Mouse (Mus musculus): ENCODE measurements around the gene Lcn12. TPM values are rescaled to one million over a fixed set of nuclear protein-coding genes. Genes with fewer than 3 reads are reported as not detected.

Gene Lcn12
- not detected in 2 replicates for polyA plus RNA-seq (2014; fragmentation: Nextera tagmentation; extraction: Ambion mirVana)

DNA sequence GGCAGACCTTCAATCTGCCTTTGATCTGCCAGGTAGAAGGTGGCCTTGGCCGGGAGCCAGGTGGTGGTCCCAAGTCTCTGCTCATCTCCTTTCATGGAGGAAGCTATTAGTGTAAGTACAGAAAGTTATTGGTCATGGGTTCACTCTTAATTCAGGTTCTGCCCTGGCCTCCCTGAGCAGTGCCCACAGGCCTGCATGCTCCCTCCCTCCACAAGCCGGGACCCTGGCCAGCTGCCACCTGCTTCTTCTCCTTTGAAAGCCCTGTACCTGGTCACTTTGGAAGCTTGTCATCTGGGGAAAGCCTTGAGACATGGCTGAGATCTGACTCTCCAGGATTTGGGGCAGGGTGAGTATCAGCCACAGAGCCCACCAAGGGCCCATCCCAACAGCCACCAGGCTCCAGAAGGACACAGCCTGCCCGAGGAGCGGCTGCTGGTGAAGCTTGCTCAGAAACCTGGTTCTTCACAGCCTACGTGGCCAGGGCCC lies at the start of gene Lcn12:
TSS of gene Lcn12 (minus strand) at position 436 of the 486 bp plus-strand sequence.
- H3K9ac ChIP-seq (ENCODE audit: low read depth, low read length) = no peak within 1 kb of the TSS
- H3K4me2 ChIP-seq (ENCODE audit: low read depth, low read length) = no peak within 1 kb of the TSS
- no peaks in the 10 kb centered on the region for H3K9me3 ChIP-seq (ENCODE audit: control insufficient read depth, low read length)
- H3K4me1 ChIP-seq (ENCODE audit: control insufficient read depth, insufficient read depth, low read length) = no peaks in the 10 kb centered on the region
- ATAC-seq (ENCODE audit: low read depth) = no peak
- WGBS = 91% methylated on average over 5 of the region's 5 CpGs
- no peaks in the 10 kb centered on the region for H3K36me3 ChIP-seq (ENCODE audit: control insufficient read depth, insufficient read depth, low read length)
- DNase-seq (ENCODE audit: low spot score) = no peak
- no peak within 1 kb of the TSS for H3K4me3 ChIP-seq (ENCODE audit: low read depth, low read length)
- no peaks in the 10 kb centered on the region for H3K27me3 ChIP-seq (replicated peaks; ENCODE audit: control insufficient read depth, insufficient read depth, low read length)
- no peak within 1 kb of the TSS for H3K27ac ChIP-seq (replicated peaks; ENCODE audit: low read depth, low read length)

DNA sequence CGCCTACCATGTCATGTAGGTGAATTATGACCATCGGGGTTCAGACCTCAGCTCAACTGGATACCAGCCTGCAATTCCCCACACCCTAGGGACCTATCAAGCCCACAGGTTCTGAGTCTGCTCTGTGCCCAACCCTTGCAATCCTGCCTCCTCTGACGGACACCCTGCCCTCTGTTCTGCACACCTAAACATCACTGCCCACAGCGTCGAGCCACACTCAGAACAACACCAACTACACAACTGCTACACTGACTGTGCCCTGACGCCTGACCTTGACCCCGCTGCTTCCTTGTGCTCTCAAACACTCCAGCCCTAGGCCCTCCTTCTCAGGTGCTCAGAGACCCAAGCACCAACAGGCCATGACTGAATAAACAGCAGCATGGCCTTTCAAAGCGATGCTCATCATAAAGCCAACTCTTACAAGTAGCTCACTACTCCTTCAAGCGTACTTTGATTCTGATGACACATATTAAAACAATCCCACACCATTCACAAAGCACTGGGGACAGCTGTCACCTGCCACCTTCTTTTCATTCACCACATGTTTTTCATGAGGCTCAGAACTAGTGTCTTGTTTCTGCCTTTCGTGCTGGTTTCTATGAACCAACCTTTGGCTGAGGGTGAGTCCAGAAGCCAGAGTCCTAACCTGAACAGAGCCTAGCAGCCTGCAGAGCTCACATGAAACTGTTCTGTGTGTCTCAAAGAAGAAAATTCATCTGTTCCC lies 48.1 kb upstream of the Lcn12 start:
- 82% methylated on average over 9 of the region's 10 CpGs for WGBS
- H3K4me1 ChIP-seq (ENCODE audit: control insufficient read depth, insufficient read depth, low read length) = peaks cover 4% of the 10 kb centered on the region; the same call in 1 of the 2 replicates
- no peak overlapping the region for H3K9ac ChIP-seq (ENCODE audit: low read depth, low read length)
- no peak overlapping the region for H3K4me3 ChIP-seq (ENCODE audit: low read depth, low read length)
- DNase-seq (ENCODE audit: low spot score) (no peak), ATAC-seq (ENCODE audit: low read depth) (no peak)
- H3K27ac ChIP-seq (replicated peaks; ENCODE audit: low read depth, low read length) = no peak overlapping the region
- H3K9me3 ChIP-seq (ENCODE audit: control insufficient read depth, low read length) = no peaks in the 10 kb centered on the region
- H3K4me2 ChIP-seq (ENCODE audit: low read depth, low read length) = no peak overlapping the region
- peaks cover 25% of the 10 kb centered on the region for H3K36me3 ChIP-seq (ENCODE audit: control insufficient read depth, insufficient read depth, low read length)
- H3K27me3 ChIP-seq (replicated peaks; ENCODE audit: control insufficient read depth, insufficient read depth, low read length) = no peaks in the 10 kb centered on the region

DNA sequence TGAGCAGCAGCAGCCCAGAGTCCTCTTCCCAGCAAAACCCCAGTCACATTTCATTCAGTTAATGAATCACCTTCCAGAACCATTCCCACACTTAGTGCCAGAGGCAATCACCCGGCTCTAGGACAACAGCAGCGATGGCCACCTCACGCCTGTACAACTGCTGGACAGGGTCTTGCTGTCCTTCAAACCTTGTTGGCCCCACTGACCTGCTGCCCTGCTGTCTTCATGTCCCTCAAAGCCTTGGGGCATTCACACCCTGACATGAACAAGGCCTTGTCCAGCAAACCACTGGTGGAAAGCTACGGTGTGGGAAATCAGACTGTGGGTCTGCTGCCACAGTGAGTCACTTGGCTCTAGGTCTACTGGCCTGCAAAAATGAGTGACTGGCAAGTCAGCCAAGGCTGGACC lies 46.8 kb upstream of the Lcn12 start:
- DNase-seq (ENCODE audit: low spot score) (no peak), ATAC-seq (ENCODE audit: low read depth) (no peak)
- H3K9me3 ChIP-seq (ENCODE audit: control insufficient read depth, low read length) = no peaks in the 10 kb centered on the region
- no peaks in the 10 kb centered on the region for H3K27me3 ChIP-seq (replicated peaks; ENCODE audit: control insufficient read depth, insufficient read depth, low read length)
- H3K4me2 ChIP-seq (ENCODE audit: low read depth, low read length) = no peak overlapping the region
- H3K4me3 ChIP-seq (ENCODE audit: low read depth, low read length) = no peak overlapping the region
- peaks cover 38% of the 10 kb centered on the region for H3K36me3 ChIP-seq (ENCODE audit: control insufficient read depth, insufficient read depth, low read length)
- no peak overlapping the region for H3K9ac ChIP-seq (ENCODE audit: low read depth, low read length)
- 94% methylated on average over 4 of the region's 4 CpGs for WGBS
- H3K4me1 ChIP-seq (ENCODE audit: control insufficient read depth, insufficient read depth, low read length) = no peaks in the 10 kb centered on the region
- no peak overlapping the region for H3K27ac ChIP-seq (replicated peaks; ENCODE audit: low read depth, low read length)

DNA sequence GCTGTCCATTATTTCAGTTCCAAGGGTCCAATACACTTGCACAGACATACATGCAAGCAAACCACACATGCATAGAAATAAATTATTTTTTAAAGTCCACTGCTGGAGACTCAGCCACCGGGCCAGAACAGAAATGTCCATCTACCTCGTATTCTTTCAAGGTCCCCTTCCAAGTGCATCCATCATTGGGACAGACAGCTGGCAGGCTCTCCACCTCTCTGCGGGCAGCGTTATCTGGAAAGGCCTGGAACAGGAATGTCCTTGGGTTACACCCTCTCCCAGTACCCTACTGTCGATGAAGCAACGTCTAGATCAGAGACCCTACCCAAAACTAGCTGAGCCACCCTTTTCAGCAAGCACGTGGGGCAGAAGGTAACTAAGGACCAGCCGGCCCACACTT lies 42.8 kb upstream of the Lcn12 start:
- Histone ChIP-seq H3K27me3 (replicated peaks; ENCODE audit: control insufficient read depth, insufficient read depth, low read length) (no peaks in the 10 kb centered on the region), H3K4me1 (ENCODE audit: control insufficient read depth, insufficient read depth, low read length) (no peaks in the 10 kb centered on the region), H3K36me3 (ENCODE audit: control insufficient read depth, insufficient read depth, low read length) (peaks cover 71% of the 10 kb centered on the region), H3K4me3 (ENCODE audit: low read depth, low read length) (no peak overlapping the region), H3K27ac (replicated peaks; ENCODE audit: low read depth, low read length) (no peak overlapping the region), H3K9ac (ENCODE audit: low read depth, low read length) (no peak overlapping the region), H3K9me3 (ENCODE audit: control insufficient read depth, low read length) (no peaks in the 10 kb centered on the region), H3K4me2 (ENCODE audit: low read depth, low read length) (no peak overlapping the region)
- DNase-seq (ENCODE audit: low spot score) (no peak), ATAC-seq (ENCODE audit: low read depth) (no peak)
- WGBS = 93% methylated on average over 8 of the region's 8 CpGs

DNA sequence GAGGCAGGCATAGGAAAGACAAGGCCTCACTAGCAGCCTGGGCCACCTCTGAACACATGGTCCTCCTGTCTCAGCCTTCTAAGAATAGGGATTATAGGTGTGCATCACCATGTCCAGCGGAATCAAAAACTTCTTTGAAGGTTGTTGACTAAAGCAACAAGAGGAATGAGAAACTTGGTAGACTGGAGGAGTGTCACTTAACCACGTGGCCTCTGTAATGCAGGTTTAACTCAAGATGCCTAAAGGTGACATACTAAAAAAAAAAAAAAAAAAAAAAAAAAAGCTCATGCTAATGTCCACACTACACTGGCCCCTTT lies 41.1 kb upstream of the Lcn12 start:
- H3K36me3 ChIP-seq (ENCODE audit: control insufficient read depth, insufficient read depth, low read length) = peaks cover 84% of the 10 kb centered on the region
- no peak for ATAC-seq (ENCODE audit: low read depth)
- 93% methylated on average over 2 of the region's 2 CpGs for WGBS

DNA sequence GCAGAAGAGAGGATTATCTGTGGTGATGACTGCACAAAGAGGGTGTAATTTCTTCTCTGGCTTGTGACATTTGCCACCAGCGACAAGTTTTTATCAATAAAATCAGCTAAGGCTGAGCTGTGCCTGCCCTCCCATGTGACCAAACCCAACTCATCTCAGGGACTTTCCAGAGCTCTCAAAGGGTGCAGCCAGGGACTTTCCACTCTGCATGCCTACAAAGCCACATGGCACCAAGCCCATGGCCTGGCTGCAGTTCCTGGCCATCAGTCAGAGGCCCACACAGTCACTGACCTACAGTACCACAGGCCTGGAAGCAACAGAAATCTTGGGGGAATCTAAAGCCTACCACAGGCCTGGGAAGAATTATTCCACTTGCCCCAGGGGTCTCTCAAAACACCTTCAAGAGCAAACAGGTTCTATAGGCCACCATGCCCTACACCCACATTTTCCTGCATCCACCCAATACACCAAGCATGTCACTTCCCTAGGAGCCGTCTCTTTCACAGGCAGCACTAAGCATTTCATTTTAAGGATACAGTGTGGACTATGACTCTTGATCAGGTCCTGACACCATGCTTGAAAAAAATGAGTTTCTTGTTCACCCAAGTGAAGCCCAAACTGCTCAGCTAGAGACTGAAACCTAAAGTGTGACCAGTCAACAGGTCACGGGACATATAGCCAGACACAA lies 40.6 kb upstream of the Lcn12 start:
- Histone ChIP-seq H3K4me2 (ENCODE audit: low read depth, low read length) (no peak overlapping the region), H3K9me3 (ENCODE audit: control insufficient read depth, low read length) (no peaks in the 10 kb centered on the region)
- WGBS = 85% methylated on average over 3 of the region's 3 CpGs

More for the DNA sequence above, 41.1 kb upstream of the Lcn12 start:
- no peaks in the 10 kb centered on the region for H3K9me3 ChIP-seq (ENCODE audit: control insufficient read depth, low read length)
- H3K4me1 ChIP-seq (ENCODE audit: control insufficient read depth, insufficient read depth, low read length) = no peaks in the 10 kb centered on the region
- H3K9ac ChIP-seq (ENCODE audit: low read depth, low read length) = no peak overlapping the region
- no peak for DNase-seq (ENCODE audit: low spot score)
- no peak overlapping the region for H3K4me3 ChIP-seq (ENCODE audit: low read depth, low read length)
- no peaks in the 10 kb centered on the region for H3K27me3 ChIP-seq (replicated peaks; ENCODE audit: control insufficient read depth, insufficient read depth, low read length)
- no peak overlapping the region for H3K27ac ChIP-seq (replicated peaks; ENCODE audit: low read depth, low read length)
- H3K4me2 ChIP-seq (ENCODE audit: low read depth, low read length) = no peak overlapping the region

DNA sequence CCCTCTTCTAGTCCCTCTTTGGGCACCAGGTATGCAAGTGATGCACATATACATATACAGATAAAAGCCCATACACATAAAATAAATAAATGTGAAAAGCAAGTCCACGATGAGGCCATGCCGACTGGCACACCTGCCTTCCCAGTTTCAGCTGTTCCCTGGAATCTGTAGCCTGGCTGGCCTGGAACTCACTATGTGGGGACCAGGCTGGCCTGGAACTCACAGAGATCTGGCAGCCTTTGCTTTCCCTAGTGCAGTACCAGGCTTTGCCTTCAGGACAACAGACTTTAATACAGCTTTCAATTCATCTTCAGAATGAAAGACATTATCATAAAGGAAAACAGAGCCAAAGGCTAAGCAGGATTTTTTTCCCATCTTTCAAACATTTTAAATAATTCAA lies 40.0 kb upstream of the Lcn12 start:
- no peaks in the 10 kb centered on the region for H3K4me1 ChIP-seq (ENCODE audit: control insufficient read depth, insufficient read depth, low read length)
- peaks cover 92% of the 10 kb centered on the region for H3K36me3 ChIP-seq (ENCODE audit: control insufficient read depth, insufficient read depth, low read length)
- no peaks in the 10 kb centered on the region for H3K27me3 ChIP-seq (replicated peaks; ENCODE audit: control insufficient read depth, insufficient read depth, low read length)
- no peak overlapping the region for H3K27ac ChIP-seq (replicated peaks; ENCODE audit: low read depth, low read length)
- WGBS = 94% methylated on average over 2 of the region's 2 CpGs
- no peak for DNase-seq (ENCODE audit: low spot score)
- no peak overlapping the region for H3K9ac ChIP-seq (ENCODE audit: low read depth, low read length)
- no peak overlapping the region for H3K4me3 ChIP-seq (ENCODE audit: low read depth, low read length)
- no peak for ATAC-seq (ENCODE audit: low read depth)
- H3K9me3 ChIP-seq (ENCODE audit: control insufficient read depth, low read length) = no peaks in the 10 kb centered on the region
- H3K4me2 ChIP-seq (ENCODE audit: low read depth, low read length) = no peak overlapping the region

More for the DNA sequence above, 40.6 kb upstream of the Lcn12 start:
- ATAC-seq (ENCODE audit: low read depth) (no peak), DNase-seq (ENCODE audit: low spot score) (no peak)
- Histone ChIP-seq H3K4me1 (ENCODE audit: control insufficient read depth, insufficient read depth, low read length) (no peaks in the 10 kb centered on the region), H3K27ac (replicated peaks; ENCODE audit: low read depth, low read length) (no peak overlapping the region), H3K27me3 (replicated peaks; ENCODE audit: control insufficient read depth, insufficient read depth, low read length) (no peaks in the 10 kb centered on the region), H3K4me3 (ENCODE audit: low read depth, low read length) (no peak overlapping the region), H3K9ac (ENCODE audit: low read depth, low read length) (no peak overlapping the region), H3K36me3 (ENCODE audit: control insufficient read depth, insufficient read depth, low read length) (peaks cover 88% of the 10 kb centered on the region)

DNA sequence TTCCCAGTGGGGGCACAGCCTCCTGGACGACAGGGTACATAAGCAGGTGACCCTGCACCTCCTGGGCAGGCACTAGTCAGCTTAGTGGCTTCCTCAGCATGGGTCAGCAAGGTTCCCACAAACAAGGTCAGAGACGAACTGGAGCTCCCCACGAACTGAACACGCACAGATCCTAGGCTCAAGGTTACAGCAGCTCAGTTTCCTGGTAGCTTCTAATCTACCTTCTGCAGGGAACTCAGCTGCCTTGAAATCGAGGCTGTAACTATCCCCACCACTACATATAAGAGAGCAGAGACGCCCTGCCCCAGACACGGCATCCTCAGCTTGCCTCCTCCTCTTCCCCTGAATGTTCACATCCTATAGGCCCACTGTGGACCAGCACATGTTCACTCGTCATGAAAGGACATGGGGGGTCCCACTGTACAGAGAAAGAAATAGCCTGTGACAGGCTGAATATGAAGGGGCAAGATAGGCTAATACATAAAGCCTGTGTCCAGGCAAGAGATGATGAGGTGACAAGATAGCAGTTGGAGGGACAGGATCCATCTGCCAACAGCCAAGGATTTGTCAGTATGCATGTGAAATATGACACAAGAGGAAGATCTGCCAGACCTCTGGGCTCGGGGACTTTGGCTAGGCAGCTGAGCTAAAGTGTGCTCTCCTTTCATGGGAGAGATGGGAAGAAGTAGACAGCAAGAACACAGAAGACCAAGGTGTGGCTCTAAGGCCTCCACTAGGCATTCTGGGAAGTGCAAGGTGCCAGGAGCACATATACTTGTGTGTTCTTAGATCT lies 33.0 kb upstream of the Lcn12 start:
- 86% methylated on average over 9 of the region's 9 CpGs for WGBS
- ATAC-seq (ENCODE audit: low read depth) = no peak
- DNase-seq (ENCODE audit: low spot score) = no peak
- Histone ChIP-seq H3K27ac (replicated peaks; ENCODE audit: low read depth, low read length) (no peak overlapping the region), H3K9me3 (ENCODE audit: control insufficient read depth, low read length) (no peaks in the 10 kb centered on the region), H3K4me3 (ENCODE audit: low read depth, low read length) (no peak overlapping the region), H3K4me2 (ENCODE audit: low read depth, low read length) (no peak overlapping the region), H3K27me3 (replicated peaks; ENCODE audit: control insufficient read depth, insufficient read depth, low read length) (no peaks in the 10 kb centered on the region), H3K9ac (ENCODE audit: low read depth, low read length) (no peak overlapping the region), H3K36me3 (ENCODE audit: control insufficient read depth, insufficient read depth, low read length) (peaks cover 97% of the 10 kb centered on the region), H3K4me1 (ENCODE audit: control insufficient read depth, insufficient read depth, low read length) (no peaks in the 10 kb centered on the region)
